Mouse (Mus musculus): Measurements from ENCODE around the gene Rngtt. TPM values are rescaled to one million over a fixed set of nuclear protein-coding genes. Genes with fewer than 3 reads are reported as not detected.

Rngtt gene
- polyA plus RNA-seq (2014; fragmentation: Nextera tagmentation; extraction: Ambion mirVana): 35.1 and 36.8 TPM in 2 replicates

DNA sequence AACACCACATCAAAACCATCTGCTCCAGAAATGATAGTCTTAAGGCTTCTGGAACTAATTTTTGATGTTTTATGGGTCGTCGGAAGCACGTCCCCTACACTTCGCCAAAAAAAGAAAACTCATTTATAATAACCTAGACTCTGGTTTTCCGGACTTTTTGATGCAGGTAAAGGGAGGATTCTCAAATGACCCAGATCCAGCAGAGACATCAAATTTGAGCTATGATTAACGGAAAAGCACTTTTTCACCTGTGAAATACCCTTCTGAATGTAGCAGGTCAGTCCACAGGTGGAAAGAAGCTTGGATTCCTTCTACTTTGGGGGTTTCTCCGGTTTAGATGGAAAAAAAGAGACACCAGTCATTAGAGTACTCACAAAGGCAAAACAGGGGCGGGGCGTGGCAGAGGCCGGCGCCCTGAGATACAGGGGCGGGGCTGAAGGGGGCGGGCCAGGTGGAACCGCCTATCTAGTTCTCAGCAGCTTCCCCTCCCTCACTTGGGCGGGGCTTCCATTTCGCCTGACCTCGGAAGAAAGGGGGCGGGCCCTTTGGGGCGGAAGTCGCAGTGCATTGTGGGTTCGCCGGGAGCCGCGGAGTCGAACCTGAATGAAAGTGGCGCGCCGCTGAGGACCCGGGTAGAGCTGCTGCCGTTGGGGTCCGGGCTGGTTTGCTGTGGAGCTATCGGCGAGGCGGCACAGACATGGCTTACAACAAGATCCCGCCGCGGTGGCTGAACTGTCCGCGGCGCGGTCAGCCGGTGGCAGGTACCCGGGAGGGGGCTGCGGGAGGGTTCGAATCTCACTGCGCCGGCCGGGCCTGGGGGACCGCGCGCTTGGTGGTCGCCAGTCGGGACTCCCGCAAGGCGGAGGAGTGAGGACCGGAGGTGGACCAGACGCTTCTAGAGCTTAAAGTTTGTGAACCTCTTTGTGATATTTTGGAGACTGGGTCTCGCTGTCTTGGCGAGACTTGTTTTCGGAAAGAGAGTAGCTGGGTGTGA is at the start of gene Rngtt:
TSS of gene Rngtt (plus strand) at position 548 of the 994 bp plus-strand sequence.
- H3K36me3 ChIP-seq (ENCODE audit: control insufficient read depth, insufficient read depth, low read length): no peaks in the 10 kb centered on the region
- 4% methylated on average over 60 of the region's 60 CpGs for WGBS
- no peaks in the 10 kb centered on the region for H3K27me3 ChIP-seq (ENCODE audit: control insufficient read depth, insufficient read depth, low read length)
- no peaks in the 10 kb centered on the region for H3K9me3 ChIP-seq (ENCODE audit: control insufficient read depth, low read length)
- peak within 1 kb of the TSS; percentile 60 for H3K4me2 ChIP-seq (ENCODE audit: low read depth)
- peaks cover 6% of the 10 kb centered on the region; the same call in 1 of the 2 replicates for H3K4me1 ChIP-seq (ENCODE audit: control insufficient read depth, insufficient read depth, low read length)
- H3K27ac ChIP-seq (ENCODE audit: low read depth, low read length): no peak within 1 kb of the TSS
- peak; percentile 98 for DNase-seq (ENCODE audit: low spot score)
- peak within 1 kb of the TSS; percentile 88 for H3K4me3 ChIP-seq (ENCODE audit: low read depth, low read length)
- peak within 1 kb of the TSS; percentile 73 for H3K9ac ChIP-seq (ENCODE audit: low read length)
- ATAC-seq (ENCODE audit: insufficient read depth, low FRiP score, low TSS enrichment): peak; percentile 94

DNA sequence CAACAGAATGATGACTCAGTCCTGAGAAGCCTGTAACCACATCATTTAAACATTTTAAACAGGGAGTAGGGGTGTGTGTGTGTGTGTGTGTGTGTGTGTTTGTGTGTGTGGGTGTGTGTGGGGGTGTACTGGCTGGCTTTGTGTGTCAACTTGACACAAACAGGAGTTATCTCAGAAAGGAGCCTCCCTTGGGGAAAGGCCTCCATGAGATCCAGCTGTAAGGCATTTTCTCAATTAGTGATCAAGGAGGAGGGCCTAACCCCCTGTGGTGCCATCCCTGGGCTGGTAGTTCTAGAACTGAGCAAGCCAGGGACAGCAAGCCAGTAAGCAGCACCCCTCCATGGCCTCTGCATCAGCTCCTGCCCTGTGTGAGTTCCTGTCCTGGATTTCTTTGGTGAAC is 49.8 kb upstream of the Rngtt start:
- DNase-seq (ENCODE audit: low spot score): no peak
- no peak overlapping the region for H3K9ac ChIP-seq (ENCODE audit: low read length)

DNA sequence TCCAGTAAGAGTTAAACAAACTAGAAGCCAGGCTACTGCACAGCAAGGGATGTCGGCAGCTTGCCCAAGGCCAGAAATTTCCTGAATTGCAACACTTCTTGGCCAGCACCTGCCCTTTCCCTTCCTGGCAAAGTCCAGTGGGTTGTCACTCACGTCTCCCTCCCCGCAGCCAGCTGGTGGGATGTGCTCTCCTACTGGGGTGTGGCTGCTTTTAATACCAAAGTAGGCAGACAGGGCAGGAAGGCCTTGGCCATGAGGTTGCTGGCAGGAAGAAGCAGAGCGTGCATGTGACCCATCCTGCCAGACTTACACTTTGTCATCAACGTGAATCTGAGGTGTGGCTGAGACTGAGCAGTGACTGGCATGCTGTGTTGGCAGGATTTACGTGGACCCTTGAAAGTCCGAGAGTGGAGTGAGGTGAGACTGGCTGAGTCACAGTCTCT is 48.8 kb upstream of the Rngtt start:
- ATAC-seq (ENCODE audit: insufficient read depth, low FRiP score, low TSS enrichment) (no peak), DNase-seq (ENCODE audit: low spot score) (no peak)
- H3K9me3 ChIP-seq (ENCODE audit: control insufficient read depth, low read length): no peaks in the 10 kb centered on the region
- no peak overlapping the region for H3K27ac ChIP-seq (ENCODE audit: low read depth, low read length)
- no peak overlapping the region for H3K4me2 ChIP-seq (ENCODE audit: low read depth)
- no peaks in the 10 kb centered on the region for H3K4me1 ChIP-seq (ENCODE audit: control insufficient read depth, insufficient read depth, low read length)
- 75% methylated on average over 7 of the region's 7 CpGs for WGBS
- H3K4me3 ChIP-seq (ENCODE audit: low read depth, low read length): no peak overlapping the region
- no peaks in the 10 kb centered on the region for H3K27me3 ChIP-seq (ENCODE audit: control insufficient read depth, insufficient read depth, low read length)
- H3K36me3 ChIP-seq (ENCODE audit: control insufficient read depth, insufficient read depth, low read length): no peaks in the 10 kb centered on the region
- H3K9ac ChIP-seq (ENCODE audit: low read length): no peak overlapping the region

More for the DNA sequence above, 49.8 kb upstream of the Rngtt start:
- Histone ChIP-seq H3K4me2 (ENCODE audit: low read depth) (no peak overlapping the region), H3K4me1 (ENCODE audit: control insufficient read depth, insufficient read depth, low read length) (no peaks in the 10 kb centered on the region), H3K4me3 (ENCODE audit: low read depth, low read length) (no peak overlapping the region), H3K27me3 (ENCODE audit: control insufficient read depth, insufficient read depth, low read length) (no peaks in the 10 kb centered on the region), H3K9me3 (ENCODE audit: control insufficient read depth, low read length) (no peaks in the 10 kb centered on the region), H3K36me3 (ENCODE audit: control insufficient read depth, insufficient read depth, low read length) (no peaks in the 10 kb centered on the region), H3K27ac (ENCODE audit: low read depth, low read length) (no peak overlapping the region)
- ATAC-seq (ENCODE audit: insufficient read depth, low FRiP score, low TSS enrichment): no peak

DNA sequence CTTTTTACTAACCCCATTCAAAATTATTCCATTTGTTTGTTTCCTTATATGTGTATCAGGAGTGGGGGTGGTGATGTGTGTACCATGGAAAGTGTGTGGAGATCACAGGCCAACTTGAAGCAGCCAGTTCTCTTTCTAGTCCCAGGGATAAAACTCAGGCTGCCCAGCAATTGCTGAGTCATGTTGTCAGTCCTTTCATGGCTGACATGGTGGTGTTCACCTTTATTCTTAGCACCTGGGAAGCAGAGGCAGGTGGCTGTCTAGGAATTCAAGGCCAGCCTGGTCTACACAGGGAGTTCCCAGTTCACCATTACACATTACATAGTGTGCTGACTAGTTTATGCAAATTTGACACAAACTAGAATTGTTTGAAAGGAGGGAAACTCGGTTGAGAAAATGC is 47.2 kb upstream of the Rngtt start:
- Histone ChIP-seq H3K36me3 (ENCODE audit: control insufficient read depth, insufficient read depth, low read length) (no peaks in the 10 kb centered on the region), H3K9me3 (ENCODE audit: control insufficient read depth, low read length) (no peaks in the 10 kb centered on the region), H3K27me3 (ENCODE audit: control insufficient read depth, insufficient read depth, low read length) (no peaks in the 10 kb centered on the region), H3K9ac (ENCODE audit: low read length) (no peak overlapping the region), H3K4me3 (ENCODE audit: low read depth, low read length) (no peak overlapping the region), H3K27ac (ENCODE audit: low read depth, low read length) (no peak overlapping the region), H3K4me2 (ENCODE audit: low read depth) (no peak overlapping the region), H3K4me1 (ENCODE audit: control insufficient read depth, insufficient read depth, low read length) (no peaks in the 10 kb centered on the region)
- 79% methylated on average over 1 of the region's 1 CpGs for WGBS
- ATAC-seq (ENCODE audit: insufficient read depth, low FRiP score, low TSS enrichment): no peak
- DNase-seq (ENCODE audit: low spot score): no peak

DNA sequence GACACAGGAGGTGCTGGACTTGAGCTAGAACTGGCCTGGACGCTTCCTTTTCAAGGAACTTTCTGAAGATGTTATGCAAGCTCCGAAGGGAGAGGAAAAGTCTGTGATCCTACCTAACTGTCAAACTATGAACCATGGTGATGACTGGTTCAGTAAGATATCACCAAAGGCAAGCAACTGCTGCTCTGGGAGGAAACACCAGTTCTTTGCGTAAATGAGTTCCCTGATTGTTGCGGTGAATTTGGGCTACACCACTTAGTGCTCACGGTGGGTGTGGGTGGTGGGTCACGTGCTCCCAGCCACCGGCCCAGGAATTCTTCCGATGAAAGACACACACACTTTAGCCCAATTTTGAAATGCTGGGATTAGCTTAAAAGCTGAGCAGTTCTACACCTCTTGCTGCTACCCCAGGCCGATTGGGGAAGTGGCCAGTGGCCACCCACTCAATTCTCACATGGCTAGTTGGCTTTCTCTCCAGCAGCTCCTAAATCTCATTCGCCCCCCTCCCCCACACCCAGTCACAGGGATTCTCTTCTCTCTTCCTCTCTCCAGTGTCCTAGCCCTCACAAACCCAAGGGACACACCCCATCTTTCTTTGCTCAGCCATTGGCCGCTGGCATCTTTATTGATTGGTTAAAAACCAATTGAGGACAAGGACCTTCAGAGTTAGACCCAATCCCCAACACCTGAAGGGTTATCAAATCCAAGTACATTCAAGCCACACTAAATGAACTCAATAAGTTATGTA is 45.0 kb upstream of the Rngtt start:
- Histone ChIP-seq H3K27me3 (ENCODE audit: control insufficient read depth, insufficient read depth, low read length) (no peaks in the 10 kb centered on the region), H3K36me3 (ENCODE audit: control insufficient read depth, insufficient read depth, low read length) (no peaks in the 10 kb centered on the region), H3K9ac (ENCODE audit: low read length) (no peak overlapping the region), H3K27ac (ENCODE audit: low read depth, low read length) (no peak overlapping the region), H3K4me2 (ENCODE audit: low read depth) (no peak overlapping the region), H3K4me1 (ENCODE audit: control insufficient read depth, insufficient read depth, low read length) (no peaks in the 10 kb centered on the region), H3K4me3 (ENCODE audit: low read depth, low read length) (no peak overlapping the region), H3K9me3 (ENCODE audit: control insufficient read depth, low read length) (no peaks in the 10 kb centered on the region)
- WGBS: 86% methylated on average over 11 of the region's 11 CpGs
- ATAC-seq (ENCODE audit: insufficient read depth, low FRiP score, low TSS enrichment): no peak
- no peak for DNase-seq (ENCODE audit: low spot score)

DNA sequence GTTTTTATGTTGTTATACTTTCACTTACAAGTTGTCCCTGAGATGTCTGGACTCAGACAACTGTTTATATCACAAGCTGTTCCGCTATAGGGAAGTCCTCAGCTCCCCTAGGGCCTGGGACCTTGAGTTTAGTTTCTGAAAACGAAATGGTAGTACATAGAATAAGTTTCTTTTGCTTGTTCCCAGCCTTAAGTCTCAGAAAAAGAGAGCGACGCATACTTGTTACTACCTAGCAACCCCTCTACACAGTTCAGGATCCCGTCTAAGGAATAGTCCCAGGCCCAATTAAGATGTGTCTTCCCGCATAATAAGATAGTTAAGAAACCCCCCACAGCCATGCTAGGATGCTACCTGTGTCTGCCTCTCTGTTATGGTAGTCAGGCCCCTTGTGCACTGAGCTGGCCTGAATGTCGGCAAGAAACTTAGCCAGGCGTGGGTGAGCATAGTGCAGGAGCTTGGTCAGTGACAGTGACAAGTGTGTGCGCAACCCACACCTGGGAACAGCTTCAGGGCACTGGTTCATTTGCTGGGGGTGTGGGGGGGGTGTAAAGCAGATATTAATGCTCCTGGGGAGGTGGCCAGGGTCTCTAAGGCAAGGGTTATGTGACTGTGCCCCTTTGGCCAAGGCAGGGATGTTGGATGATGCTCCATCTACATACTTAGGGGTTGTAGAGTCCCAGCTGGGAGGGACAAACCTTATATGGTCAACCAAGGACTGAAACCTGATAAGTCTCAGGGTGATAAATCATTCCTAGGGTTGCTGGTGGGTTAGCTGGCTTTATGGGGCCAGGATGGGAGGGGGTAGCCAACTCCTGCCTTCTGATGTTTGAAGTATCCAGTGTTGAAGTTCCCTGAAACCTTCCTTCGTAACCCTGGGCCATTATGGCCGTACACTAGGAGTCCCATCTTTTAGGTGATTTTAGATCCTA is 39.5 kb upstream of the Rngtt start:
- 78% methylated on average over 11 of the region's 11 CpGs for WGBS
- Histone ChIP-seq H3K27me3 (ENCODE audit: control insufficient read depth, insufficient read depth, low read length) (no peaks in the 10 kb centered on the region), H3K9me3 (ENCODE audit: control insufficient read depth, low read length) (no peaks in the 10 kb centered on the region), H3K4me3 (ENCODE audit: low read depth, low read length) (no peak overlapping the region), H3K36me3 (ENCODE audit: control insufficient read depth, insufficient read depth, low read length) (no peaks in the 10 kb centered on the region), H3K9ac (ENCODE audit: low read length) (no peak overlapping the region), H3K4me1 (ENCODE audit: control insufficient read depth, insufficient read depth, low read length) (no peaks in the 10 kb centered on the region), H3K27ac (ENCODE audit: low read depth, low read length) (no peak overlapping the region), H3K4me2 (ENCODE audit: low read depth) (no peak overlapping the region)
- no peak for ATAC-seq (ENCODE audit: insufficient read depth, low FRiP score, low TSS enrichment)
- DNase-seq (ENCODE audit: low spot score): no peak

DNA sequence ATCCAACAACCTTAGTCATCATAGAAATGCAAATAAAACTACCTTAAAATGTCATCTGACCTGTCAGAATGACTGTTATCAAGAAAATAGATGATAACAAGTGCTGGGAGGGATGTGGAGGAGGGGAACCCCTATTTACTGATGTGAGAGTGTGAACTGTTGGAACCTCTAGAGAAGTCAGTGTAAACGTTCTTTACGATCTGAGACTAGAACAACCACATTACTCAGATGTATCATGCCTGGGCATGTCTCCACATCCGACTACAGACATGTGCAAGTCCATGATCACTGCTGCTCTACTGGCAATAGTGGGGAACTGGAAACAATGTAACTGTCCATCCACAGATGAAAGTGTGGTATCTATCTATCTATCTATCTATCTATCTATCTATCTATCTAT is 36.7 kb upstream of the Rngtt start:
- H3K27me3 ChIP-seq (ENCODE audit: control insufficient read depth, insufficient read depth, low read length): no peaks in the 10 kb centered on the region
- no peaks in the 10 kb centered on the region for H3K4me1 ChIP-seq (ENCODE audit: control insufficient read depth, insufficient read depth, low read length)
- 78% methylated on average over 3 of the region's 3 CpGs for WGBS
- no peak overlapping the region for H3K9ac ChIP-seq (ENCODE audit: low read length)
- H3K4me3 ChIP-seq (ENCODE audit: low read depth, low read length): no peak overlapping the region
- ATAC-seq (ENCODE audit: insufficient read depth, low FRiP score, low TSS enrichment): no peak
- H3K27ac ChIP-seq (ENCODE audit: low read depth, low read length): no peak overlapping the region
- H3K9me3 ChIP-seq (ENCODE audit: control insufficient read depth, low read length): no peaks in the 10 kb centered on the region
- H3K4me2 ChIP-seq (ENCODE audit: low read depth): no peak overlapping the region
- no peak for DNase-seq (ENCODE audit: low spot score)
- no peaks in the 10 kb centered on the region for H3K36me3 ChIP-seq (ENCODE audit: control insufficient read depth, insufficient read depth, low read length)
